Mouse (Mus musculus) stomach, embryonic 15.5 days (tissue): ENCODE results near the gene Cyb5rl. TPM values are rescaled to one million over a fixed set of nuclear protein-coding genes. Genes with fewer than 3 reads are reported as not detected.
A peak's percentile ranks its signal among the peaks of the same experiment; 100 is the strongest.

Experiments
- ATAC-seq: fragments of 200-750 bp; cut with Nextera tagmentation; 2 replicates; pipeline ENCODE4 v1.8.0; 2017; ENCODE audit warnings: low read depth, moderate number of reproducible peaks, moderate TSS enrichment; ENCODE audit not compliant: insufficient read depth, low FRiP score
- H3K27ac ChIP-seq: fragments of 300-500 bp; sonication (generic); 2 replicates; pipeline ENCODE4 v1.5.1; 2015; ENCODE audit warnings: mild to moderate bottlenecking, inconsistent platforms
- H3K27me3 ChIP-seq: fragments of 300-500 bp; sonication (generic); replicated peaks from 2 replicates; pipeline ENCODE4 v1.6.1; 2015; ENCODE audit warnings: inconsistent platforms
- H3K36me3 ChIP-seq: fragments of 300-500 bp; sonication (generic); 2 replicates; pipeline ENCODE4 v1.6.1; 2015; ENCODE audit warnings: inconsistent platforms
- H3K4me1 ChIP-seq: fragments of 300-500 bp; sonication (generic); 2 replicates; pipeline ENCODE4 v1.6.1; 2015; ENCODE audit warnings: inconsistent platforms
- H3K4me2 ChIP-seq: fragments of 300-500 bp; sonication (generic); 2 replicates; pipeline ENCODE4 v1.6.1; 2015; ENCODE audit warnings: mild to moderate bottlenecking, inconsistent platforms
- H3K4me3 ChIP-seq: fragments of 300-500 bp; sonication (generic); replicated peaks from 2 replicates; pipeline ENCODE4 v1.5.1; 2015; ENCODE audit warnings: inconsistent platforms
- H3K9ac ChIP-seq: fragments of 300-500 bp; sonication (generic); 2 replicates; pipeline ENCODE4 v1.6.1; 2015; ENCODE audit warnings: inconsistent platforms
- H3K9me3 ChIP-seq: fragments of 300-500 bp; sonication (generic); 2 replicates; pipeline ENCODE4 v1.6.1; 2016; ENCODE audit warnings: inconsistent platforms
- WGBS: fragments of 180-500 bp; shearing (Covaris S2); methylation state at CpG from one replicate; pipeline ENCODE4 v1.1.7; 2015; 5-methylcytosine and 5-hydroxymethylcytosine counted together
- polyA plus RNA-seq: library from polyadenylated mRNA; unstranded; fragments of >200 nt; fragmentation: Nextera tagmentation; extraction: Ambion mirVana; gene quantifications from 2 replicates; pipeline ENCODE4 v1.2.1, GENCODE M21; 2015

Gene Cyb5rl
- polyA plus RNA-seq, 1 experiment from 2014 or later = 6.1 TPM

- Histone ChIP-seq H3K27ac (0 out of 2 replicates have a peak overlapping the region, but pooled peaks have one; percentile 13), H3K4me3 (no peak overlapping the region), H3K4me2 (no peak overlapping the region), H3K36me3 (0 out of 2 replicates have a peak, but pooled peaks cover 8% of the 10 kb centered on the region), H3K9me3 (no peaks in the 10 kb centered on the region), H3K4me1 (peaks cover 10% of the 10 kb centered on the region), H3K27me3 (no peaks in the 10 kb centered on the region), H3K9ac (no peak overlapping the region)
- 45% methylated on average over 3 of the region's 3 CpGs for WGBS
- no peak for ATAC-seq
Measured at GRCm38 (mm10) chr4:107136531-107136930, 69.7 kb downstream of the Cyb5rl start.

Other genes starting within 250 kb of the Cyb5rl start
- 92.4 and 98.5 TPM in 2 replicates for gene Ssbp3, start 156.3 kb upstream of the Cyb5rl start, polyA plus RNA-seq
- 89.8 and 100 TPM in 2 replicates for gene Mrpl37, start 120 bp upstream of the Cyb5rl start, polyA plus RNA-seq
- not detected in 2 replicates for gene Cdcp2, start 29.9 kb downstream of the Cyb5rl start, polyA plus RNA-seq
- gene Tmem59, start 111.4 kb downstream of the Cyb5rl start, polyA plus RNA-seq = 386 and 427 TPM in 2 replicates
- 16.4 and 30.4 TPM in 2 replicates for gene Tceanc2, start 112.1 kb downstream of the Cyb5rl start, polyA plus RNA-seq
- not detected in 2 replicates for gene Ldlrad1, start 142.2 kb downstream of the Cyb5rl start, polyA plus RNA-seq
- 54.4 TPM in 2 replicates for gene Lrrc42, start 186.5 kb downstream of the Cyb5rl start, polyA plus RNA-seq
- 32.3 and 34.4 TPM in 2 replicates for gene Hspb11, start 186.6 kb downstream of the Cyb5rl start, polyA plus RNA-seq
- gene Dio1, start 240.2 kb downstream of the Cyb5rl start, polyA plus RNA-seq = 0.31 and 0.57 TPM in 2 replicates
- 58.2 and 59.1 TPM in 2 replicates for gene Yipf1, start 247.4 kb downstream of the Cyb5rl start, polyA plus RNA-seq